Mouse (Mus musculus) urinary bladder, postnatal 14 days (tissue): ENCODE results near the gene Tmem182.

ENCODE experiments used
- DNase-seq: peaks from one replicate; pipeline ENCODE4 v3.0.0; 2021; ENCODE audit warnings: low spot score

Gene Tmem182

DNA sequence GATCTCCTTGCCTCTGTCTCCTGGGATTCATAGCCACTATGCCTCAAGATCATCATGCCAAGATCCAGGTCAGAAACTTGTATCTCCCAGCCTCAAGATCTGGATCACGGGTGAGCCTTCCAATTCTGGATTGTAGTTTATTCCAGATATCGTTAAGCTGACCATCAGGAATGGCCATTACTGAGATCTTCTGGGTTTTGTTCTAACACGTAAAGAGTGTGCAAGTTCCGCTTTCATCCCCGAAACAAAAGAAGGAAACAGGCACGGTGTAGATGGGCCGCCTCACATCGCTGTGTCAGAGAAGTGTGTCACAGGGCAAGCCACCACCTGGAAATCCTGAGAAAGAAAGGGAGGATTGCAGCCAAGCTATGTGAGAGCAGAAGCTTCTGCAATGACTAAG, 6.3 kb upstream of the Tmem182 start:
- DNase-seq: no peak

DNA sequence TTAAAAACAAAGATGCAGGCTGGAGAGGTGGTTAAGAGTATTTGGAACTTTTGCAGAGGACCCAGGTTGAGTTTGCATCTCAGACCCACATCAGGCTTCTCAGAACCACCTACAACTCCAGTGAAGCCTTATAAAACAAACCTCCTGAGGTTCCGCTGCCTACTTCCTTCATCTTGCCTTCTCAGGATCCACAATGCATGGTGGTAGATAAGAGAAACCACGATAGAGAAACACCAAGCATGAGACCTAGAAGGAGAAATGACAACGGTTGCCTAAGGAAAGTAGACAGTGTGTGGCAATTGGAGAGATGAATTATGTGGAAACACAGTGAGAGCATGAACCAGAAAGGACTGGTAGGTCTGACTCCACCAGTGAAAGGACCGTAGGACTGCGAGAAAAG, 4.5 kb upstream of the Tmem182 start:
- DNase-seq: no peak

DNA sequence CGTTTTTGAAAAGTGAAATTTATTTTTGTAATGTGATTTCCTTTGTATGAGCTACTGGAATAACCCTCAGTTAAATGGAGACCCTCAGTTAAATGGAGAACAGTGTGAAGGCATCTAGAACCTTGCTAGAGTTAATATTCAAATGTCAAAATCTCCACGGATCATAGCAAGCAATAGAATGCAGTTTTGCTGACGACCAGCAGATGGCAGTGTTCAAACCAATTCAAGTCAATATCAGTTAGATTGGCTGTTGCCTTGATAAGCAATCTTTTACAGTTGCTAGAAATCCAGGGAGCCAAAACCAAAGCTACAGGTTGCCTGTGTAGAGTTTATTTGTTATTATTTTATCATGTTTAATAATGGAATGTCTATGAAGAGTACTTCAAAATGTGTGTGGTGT, 2.6 kb upstream of the Tmem182 start:
- DNase-seq: peak; percentile 41

DNA sequence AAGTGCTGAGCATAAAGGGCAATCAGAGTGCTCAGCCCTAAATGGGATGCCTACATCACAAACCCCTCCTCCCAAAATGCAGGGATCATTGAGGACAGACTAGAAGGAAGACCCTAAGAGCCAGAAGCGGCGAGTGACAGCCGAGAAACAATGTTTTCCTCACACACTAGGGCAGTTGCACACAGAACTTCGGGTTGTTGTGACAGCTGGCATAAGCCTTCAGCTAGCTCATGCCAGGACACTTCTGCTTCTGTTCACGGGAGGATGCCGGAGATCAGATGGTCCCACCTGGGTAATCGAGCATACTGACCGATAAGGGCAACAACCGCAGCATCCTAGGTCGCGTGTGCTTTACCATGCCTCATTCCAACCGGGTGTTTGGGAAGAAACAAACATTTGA, 1.3 kb upstream of the Tmem182 start:
- DNase-seq: no peak

DNA sequence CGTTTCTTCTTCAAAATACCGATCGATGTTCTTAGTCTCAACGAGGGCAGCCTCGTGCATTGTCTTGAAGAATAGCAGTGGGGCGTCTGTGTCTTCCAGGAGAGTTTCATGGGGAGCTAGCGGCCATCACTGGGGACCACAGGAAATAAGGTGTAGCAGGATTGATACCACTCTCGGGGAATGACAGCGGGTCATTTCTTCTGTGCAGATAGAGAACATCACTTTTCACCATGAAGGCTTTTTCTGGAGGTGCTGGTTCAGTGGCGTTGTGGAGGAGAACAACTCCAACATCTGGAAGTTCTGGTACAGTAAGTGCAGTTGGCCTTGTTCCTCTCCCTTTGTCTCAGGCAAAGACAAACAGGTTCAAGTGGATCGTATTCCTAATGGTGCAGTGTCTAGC, 490 bp downstream of the Tmem182 start:
- DNase-seq: no peak

DNA sequence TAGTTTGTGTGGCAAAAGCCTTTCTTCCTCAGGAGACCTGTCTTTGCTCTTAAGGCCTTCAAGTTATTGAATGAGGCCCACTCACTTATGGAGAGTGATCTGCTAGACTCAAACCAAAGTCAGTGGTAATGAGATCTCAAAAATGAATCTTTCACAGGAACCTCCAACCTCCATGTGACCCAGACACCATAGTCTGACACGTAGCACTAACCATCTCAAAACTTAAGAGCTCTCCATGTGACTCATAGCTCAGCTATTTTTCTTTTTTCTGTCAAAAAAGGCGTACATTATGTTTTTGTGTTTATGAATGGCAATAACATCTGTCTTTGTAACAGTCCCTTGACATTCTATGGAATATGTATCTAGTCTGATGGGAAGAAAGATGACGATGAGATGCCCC, 3.2 kb downstream of the Tmem182 start:
- no peak for DNase-seq

DNA sequence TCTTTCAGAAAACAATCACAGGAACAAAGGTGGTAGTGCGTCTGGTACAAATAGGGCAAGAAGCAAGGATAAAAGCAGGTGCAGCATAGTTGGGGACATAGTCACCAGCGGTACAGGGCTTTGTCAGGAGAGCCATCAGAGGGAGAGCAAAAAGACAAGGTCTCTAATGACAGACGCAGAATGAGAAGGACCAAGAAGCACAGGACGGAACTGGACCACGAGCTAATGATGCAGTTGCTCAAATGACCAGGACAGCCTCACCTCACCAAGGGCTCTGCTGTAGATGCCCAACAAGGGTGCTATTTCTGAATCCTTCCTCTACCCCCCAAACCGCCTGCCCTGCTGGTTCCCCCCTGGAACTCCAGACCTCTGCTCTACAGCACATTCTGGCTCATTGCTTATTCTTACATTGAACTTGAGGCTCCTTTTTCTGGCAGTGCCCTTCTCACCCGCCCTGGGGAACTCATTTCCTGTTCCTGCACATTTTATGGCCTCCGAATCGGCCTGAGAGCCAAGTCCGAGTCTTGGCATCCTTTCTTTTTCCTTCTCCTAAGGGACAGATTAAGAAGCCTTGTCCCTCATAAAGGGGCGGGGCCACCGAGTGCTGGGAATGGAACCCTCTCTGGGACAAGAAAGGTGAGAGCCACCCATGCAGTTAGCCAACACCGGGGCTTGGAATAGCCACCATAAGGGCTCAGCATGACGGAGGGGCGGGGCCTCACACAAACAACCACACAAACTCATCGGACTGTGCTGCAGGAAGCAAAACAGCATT, 9.9 kb downstream of the Tmem182 start:
- DNase-seq: no peak

DNA sequence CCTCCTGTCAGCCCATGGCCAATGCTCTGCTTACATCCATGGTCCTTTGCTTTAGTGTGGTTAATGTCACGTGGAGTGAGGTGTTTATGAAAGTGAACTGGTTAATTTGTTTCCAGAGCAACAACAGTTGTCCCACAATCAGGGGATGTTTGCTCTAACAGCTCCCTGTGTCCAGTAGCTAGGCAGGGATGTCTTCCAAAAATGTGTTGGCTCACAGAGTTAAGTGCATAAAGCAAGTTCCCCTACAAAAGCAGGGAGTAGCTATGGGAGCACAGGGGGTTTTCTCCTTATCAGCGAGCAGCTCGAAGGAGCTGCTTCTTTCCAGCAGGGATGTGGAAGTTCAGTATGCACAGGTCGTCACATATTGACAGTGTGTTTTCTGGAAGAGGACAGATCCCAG, 19.1 kb downstream of the Tmem182 start:
- DNase-seq: no peak

DNA sequence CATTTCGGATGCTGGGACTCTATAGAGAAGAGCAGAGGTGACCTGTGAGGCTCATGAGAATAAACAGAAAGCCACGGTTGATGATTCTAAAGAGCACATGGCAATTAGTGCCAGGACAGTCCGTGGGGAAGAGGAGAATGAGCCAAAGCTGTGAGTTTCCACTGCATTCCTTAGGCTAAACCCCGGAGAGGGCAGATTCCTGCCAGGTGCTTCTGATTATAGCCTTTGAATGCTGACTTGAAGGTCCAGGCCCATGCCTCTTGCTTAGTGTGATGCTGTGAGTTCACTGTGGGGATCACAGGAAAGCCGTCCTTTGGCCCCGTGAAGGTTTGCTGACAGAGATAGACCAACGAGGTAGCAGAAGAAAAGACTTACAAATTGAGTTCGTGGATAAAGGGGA, 19.5 kb downstream of the Tmem182 start:
- no peak for DNase-seq

DNA sequence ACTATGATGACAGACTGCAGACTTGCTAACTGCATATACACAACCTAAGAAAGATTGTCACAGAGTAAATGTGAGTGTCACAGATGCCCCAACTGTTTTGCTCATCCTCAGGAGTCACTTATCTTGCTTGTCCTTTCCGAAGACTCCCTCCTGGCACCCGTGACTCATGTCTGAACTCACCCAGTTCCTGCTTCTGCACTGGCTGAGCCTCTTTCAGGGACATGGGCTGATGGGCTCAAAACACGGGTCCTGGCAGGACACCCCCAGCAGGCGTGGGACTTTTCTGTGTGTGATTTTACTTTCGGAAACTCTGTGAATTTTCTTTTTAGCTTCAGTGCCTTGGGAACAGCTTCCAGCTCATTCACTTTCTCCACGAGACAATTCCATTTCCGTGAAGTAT, 20.4 kb downstream of the Tmem182 start:
- no peak for DNase-seq

DNA sequence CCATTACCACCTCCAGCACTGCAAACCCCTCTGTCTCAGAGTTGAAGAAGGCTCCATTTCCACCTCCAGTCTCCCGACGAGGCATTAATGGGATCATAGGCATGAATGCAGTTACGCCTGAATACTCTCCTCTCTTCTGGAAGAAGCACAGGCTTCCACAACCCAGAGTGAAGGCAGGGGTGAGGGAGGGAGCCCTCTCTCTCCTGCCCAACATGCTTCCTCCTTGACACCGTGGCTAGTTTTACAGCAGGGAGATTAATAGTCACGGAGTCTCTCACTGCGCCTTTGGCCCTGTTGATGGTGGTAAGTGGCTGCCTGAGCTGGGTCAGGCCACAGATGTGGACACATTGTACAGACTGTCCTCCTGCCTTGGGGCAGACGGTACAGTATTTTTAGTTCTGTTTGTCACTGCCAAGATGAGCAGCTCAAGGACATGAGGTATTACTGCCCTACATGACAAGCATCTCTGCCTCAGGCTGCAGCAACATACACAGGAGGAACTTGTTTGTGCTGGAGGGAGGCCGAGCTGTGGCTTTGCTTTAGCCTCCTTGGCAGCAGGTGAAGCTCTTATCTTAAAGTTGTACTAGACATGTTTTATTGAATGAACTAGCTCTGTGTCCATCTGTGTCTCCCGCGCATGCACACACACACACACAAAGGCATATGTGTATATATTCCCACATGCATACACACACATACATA, 24.0 kb downstream of the Tmem182 start:
- DNase-seq: peak; percentile 23

DNA sequence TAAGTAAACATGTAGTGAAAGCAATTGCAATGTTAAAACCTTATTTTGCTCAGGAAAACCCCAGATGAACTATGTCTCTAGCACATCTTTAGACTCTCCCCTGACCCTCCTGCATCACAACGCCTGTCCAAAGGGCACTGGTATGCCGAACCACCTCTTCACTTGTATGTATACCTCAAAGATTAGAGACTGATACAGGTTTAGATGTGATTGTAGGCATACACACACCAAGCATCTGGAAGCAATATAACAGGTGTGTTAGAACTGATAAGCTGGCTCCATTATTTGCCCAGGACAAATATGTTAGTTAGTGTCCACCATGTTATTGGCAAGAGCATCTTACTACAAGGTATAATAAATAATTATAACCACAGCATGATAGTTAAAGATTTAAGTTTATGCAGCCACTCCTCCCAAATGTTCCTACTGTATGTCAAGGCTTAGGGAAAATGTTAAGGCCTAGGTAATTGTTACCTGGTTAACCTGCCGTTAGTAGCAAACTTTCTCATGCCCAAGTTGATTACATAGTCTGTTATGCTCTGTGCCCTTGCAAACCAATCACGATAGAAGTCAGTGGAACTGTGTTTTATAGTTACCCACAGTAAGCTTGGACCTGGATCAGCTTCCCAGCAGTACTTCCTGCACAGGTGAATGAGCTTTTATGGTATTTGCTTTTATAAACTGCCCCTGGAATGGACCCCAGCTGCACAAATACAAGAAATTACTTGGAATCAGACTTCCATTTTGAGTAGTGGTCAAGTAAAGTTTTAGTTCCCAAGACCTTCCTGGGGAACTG, 25.5 kb downstream of the Tmem182 start:
- DNase-seq: no peak

DNA sequence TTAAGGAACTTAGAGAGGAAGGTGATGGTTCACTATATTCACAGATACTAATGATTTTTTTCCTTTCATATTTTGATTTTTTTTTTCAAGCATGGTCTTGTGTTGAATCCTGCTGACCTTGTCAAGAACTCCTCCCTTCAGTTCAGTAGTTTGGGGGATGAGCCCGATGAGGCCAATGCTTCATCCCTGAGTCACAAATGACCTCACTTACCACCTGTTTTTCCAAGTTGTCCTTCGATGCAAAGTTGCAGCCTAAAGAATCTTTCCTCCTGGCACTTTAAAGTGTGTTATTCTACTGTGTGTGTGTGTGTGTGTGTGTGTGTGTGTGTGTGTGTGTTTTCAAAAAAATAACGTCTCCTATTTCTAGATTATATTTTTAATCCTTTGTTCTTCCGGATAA, 30.1 kb downstream of the Tmem182 start:
- no peak for DNase-seq

DNA sequence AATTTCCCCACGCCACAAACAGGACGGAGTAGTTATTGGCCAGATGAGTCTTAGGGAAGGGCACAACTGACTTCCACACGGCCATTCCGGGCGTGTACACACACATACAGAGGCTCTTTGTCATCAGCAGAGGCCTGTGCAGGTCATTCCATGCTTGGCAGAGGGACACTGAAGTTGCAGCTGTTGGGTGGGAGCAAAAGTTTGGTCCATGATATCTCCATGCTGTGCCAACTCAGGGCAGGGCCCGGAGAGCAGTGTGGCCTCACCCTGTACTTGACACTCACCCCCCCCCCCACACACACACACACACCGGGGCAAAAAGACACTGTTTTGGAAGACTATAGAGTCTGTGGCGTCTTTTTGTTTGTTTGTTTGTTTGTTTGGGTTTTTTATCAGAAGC, 35.2 kb downstream of the Tmem182 start:
- DNase-seq: no peak

DNA sequence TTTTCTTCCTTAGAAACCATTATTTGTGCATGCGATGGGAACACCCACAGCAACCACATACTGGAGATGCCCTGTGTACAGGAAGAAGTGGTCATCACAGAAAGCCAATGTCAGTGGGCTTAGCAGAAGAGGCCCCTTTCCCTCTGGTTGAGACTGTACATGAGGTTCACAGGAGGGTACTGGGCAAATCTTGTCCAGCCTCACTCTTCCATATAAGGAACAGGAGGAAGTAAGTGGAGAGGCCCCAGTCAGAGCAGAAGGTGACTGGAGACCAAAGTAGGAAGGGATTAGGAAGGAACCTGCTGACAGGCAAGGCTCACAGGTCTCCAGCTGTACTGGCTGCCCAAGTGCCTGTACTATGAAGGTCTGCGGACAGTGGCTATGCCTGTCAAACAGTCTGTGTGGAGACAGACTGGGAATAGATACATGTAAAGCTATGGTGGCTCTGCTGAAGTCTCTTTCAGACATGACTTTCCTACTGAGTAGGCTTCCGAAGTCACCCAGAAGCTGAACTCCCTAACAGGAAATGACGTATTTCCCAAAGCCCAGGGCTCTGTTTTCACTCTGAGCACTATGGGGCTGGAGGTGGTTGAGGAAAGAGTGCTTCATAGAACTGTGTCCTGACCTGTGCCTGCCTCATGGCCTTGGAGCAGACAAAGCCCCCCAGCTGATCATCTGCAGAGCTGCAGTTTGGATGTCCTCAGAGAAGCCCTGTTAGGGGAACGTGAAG, 35.8 kb downstream of the Tmem182 start:
- DNase-seq: no peak

DNA sequence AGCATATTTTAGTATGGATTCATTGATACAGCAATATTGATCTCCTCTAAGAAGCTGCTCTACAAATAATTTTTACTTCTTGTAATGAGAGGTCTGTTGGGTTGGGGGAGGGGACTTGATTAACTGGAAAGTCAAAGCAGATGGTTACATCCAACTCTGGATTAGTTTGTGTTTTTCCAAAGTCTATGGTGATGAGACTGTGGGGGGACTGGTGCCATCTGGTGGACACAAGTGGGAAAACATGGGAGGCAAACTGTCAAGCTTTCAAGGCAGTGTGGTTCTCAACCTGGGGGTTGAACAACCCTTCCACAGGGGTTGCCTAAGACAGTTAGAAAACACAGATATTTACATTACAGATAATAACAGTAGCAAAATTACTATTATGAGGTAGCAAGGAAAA, 39.2 kb downstream of the Tmem182 start:
- peak; percentile 50 for DNase-seq

DNA sequence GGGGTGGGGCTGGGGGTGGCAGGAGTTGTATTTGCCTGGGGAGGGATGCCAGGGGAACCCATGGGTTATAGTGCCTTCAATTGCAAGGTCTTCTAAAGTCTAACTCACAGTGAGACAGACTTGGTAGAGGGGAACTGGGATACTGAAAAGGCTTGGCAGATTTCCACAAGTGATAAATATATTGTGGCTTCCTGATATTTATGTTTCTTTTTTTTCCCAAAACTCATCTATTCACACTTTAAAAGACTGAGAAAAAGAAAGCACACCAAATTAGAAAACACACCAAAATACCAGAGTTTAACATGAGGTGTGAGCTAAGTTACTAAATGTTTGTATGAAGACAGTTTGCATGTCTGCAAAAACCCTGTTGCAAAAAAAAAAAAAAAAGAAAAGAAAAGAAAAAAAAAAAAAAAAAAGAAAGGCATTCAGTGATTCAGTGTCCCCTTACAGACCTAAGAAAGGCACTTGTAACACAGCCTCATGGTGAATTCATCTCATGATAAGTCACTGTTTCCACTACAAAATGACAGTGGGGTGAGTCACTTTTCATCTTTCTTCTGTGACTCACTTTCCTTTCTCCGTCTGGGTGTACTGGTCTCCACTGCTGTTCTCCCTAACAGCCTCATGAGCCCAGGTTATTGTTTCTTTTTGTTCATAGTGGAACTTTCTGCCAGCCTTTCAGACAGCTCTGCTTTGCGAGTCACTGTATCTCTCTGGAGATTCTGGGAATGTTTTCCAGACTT, 42.0 kb downstream of the Tmem182 start:
- no peak for DNase-seq

DNA sequence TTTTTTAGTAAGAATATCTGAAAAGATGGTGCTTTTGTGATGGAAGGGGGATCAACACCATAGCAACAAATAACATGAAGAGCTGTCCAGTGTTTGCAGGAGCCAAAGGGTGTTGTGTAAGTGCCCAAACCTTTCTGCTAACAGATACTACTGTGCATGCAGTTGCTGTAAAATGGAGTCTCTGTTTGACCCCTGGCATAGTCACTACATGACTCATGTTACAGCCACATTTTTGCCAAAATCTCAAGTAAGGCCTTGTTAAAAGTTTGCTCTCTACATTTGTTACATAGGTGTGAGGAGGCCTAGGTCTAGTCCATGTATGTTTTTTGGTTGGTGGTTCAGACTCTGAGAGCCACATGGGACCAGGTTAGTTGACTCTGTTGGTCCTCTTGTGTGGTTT, 45.9 kb downstream of the Tmem182 start:
- no peak for DNase-seq

DNA sequence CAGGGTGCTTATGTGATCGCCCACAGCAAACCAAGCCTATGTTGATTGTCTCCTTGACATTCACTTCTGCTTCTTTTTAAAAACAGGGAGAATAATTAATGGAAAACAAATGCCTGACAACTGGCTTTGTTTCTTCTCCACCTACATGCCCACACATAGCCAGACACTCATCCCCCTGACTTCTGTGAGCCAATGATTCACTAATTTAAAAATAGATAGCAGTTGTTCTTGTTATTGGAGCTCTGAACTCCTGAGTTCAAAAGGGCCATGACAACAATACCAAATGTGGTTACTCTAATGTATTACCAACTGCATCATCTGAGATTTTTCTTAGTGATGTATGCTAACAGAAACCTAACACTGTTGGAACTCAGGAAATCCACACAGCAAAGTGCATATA, 49.9 kb downstream of the Tmem182 start:
- no peak for DNase-seq

DNA sequence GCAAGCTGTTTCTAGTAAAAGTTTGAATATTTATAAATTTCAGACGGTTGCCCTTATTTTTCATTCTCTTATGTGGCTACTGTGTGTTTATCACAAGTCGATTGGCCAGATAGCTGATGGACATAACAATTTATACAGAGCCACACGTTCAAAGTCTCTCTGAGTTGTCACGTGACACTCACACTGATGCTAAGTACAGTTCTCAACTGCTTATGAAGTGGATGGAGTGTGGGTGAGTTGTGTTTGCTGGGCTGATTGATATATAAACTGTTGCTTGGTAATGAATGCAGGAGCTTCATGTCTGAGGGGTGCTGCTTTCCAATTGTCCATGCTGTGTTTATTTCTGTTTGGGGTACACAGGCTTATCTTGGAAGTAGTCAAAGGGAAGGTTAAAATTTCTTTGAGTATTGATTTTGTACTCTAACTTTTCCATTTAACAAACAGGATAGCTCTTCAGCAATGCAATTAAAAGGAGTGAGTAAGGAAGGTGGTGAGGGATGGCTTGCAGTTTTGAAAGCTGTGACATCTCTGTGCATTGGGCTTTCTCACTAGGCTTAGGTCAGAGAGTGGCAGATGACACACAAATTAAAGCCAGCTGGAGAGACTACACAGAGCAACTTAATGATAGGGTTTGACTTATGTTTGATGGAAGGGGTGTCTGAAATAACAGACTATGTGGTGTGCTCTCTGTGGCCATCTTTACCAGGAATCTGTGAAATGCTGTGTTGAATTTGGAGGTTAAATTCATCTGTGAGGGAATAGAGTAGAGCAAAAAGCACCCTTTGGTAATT, 51.6 kb downstream of the Tmem182 start:
- DNase-seq: no peak

DNA sequence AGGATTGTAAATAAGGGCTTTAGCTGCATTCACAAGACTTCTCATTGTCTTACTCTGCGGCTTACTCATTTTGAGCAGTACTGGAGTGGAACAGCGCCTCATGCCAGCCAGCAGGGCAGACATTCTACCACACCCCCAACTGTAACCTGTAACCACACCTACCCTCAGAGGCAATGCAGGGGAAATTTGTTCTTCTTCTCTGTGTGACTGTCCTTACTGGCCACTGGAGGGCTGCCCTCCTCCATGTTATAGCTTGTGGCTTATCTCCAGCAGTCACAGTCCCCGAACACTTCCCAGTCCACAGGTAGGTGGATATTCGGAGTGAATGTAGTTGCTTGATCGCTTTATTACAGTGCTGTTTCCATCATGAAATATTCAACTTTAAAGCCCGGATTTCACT, 59.6 kb downstream of the Tmem182 start:
- DNase-seq: no peak
